ENCODE assay signal across 8 mouse cellular contexts in the genomic region with DNA sequence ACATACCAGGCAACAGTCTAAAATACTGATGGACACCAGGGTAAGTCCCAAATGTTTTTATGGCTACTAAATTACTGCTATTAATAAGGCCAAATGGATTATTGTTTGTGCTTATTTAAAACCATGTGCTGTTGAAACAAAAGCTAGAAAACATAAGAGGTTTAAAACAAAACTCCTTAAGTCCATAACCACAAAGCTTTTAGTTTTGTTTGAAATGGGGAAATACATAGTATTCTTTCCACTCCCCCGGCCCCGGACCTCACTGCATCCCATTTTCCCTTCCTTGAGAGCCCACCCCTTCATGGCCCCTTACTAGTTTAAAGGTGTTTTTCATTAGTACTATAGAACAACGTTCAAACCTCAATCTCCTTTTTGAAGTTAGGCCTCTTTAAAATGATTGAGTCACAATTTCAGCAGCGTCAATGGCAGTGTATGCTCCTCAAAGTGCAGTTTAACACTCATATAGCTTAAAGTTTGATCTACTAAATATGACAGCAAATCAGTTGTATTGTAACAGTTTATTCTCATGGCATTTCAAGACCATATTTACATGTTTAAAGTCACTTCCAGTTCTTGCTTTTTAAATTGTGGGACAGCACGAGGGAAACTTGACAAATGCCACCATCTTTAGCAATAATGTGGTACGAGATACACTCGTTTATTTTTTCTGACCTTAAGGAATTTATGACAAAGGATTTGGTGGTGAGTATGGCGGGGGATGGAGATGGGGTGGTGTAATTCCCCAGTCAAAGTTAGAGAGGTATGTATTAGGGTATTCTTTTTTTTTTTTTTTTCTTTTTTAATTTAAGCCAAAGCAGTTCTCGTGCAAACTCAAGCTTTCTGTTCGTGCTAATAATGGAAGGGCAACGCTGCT. TPM values are rescaled to one million over a fixed set of nuclear protein-coding genes. Genes with fewer than 3 reads are reported as not detected.
DNase-seq lines count a peak whose midpoint lies in the region; ATAC-seq and TF ChIP-seq lines count a peak whose summit lies in the region.

No protein-coding gene starts in this region.

- WGBS in heart, adult 2 months = 10% methylated on average over 11 of the region's 11 CpGs
- WGBS in forebrain, embryonic 14.5 days = 5% methylated on average over 11 of the region's 11 CpGs
- WGBS in liver, postnatal 0 days (ENCODE audit: insufficient replicate concordance) = 4% methylated on average over 11 of the region's 11 CpGs

- H3K27me3 ChIP-seq in heart, adult 2 months (ENCODE audit: control insufficient read depth, insufficient read depth, low read length) = no peaks in the 10 kb centered on the region
- no peaks in the 10 kb centered on the region for H3K27me3 ChIP-seq in forebrain, embryonic 14.5 days (replicated peaks; ENCODE audit: control insufficient read depth, insufficient read depth, low read length)
- H3K27me3 ChIP-seq in liver, postnatal 0 days (ENCODE audit: insufficient read depth, low read length) = no peaks in the 10 kb centered on the region

- no peak for TF ChIP-seq CTCF in heart, adult 2 months (IDR thresholded peaks at IDR 0.05)
- TF ChIP-seq CTCF in liver, postnatal 0 days (IDR thresholded peaks at IDR 0.05; ENCODE audit: low read depth) = no peak

- peaks cover 2% of the 10 kb centered on the region for H3K36me3 ChIP-seq in heart, adult 2 months (ENCODE audit: control insufficient read depth, insufficient read depth, low read length)
- no peaks in the 10 kb centered on the region for H3K36me3 ChIP-seq in forebrain, embryonic 14.5 days (ENCODE audit: control insufficient read depth, insufficient read depth, low read length)
- H3K36me3 ChIP-seq in liver, postnatal 0 days (replicated peaks; ENCODE audit: insufficient read depth, low read length) = no peaks in the 10 kb centered on the region

- peak overlapping the region; percentile 63 for H3K4me2 ChIP-seq in forebrain, embryonic 14.5 days (ENCODE audit: low read length)
- H3K4me2 ChIP-seq in liver, postnatal 0 days (ENCODE audit: low read depth, low read length) = peak overlapping the region; percentile 92

- DNase-seq in heart, adult 2 months = no peak
- no peak for DNase-seq in heart, postnatal 36 days
- DNase-seq in CD4-positive helper T cell, adult 2 months (ENCODE audit: low read depth, low spot score) = peak; percentile 12
- DNase-seq in forebrain, embryonic 14.5 days (ENCODE audit: low spot score) = no peak
- DNase-seq in liver, postnatal 0 days = no peak
- no peak for DNase-seq in gastrocnemius, postnatal 14 days
- DNase-seq in spleen, postnatal 36 days (ENCODE audit: low spot score in 2 of 2) = no peak
- no peak for DNase-seq in thymus, adult 18-20 months

- H3K9me3 ChIP-seq in forebrain, embryonic 14.5 days (replicated peaks; ENCODE audit: control insufficient read depth, low read length) = no peaks in the 10 kb centered on the region
- H3K9me3 ChIP-seq in liver, postnatal 0 days (ENCODE audit: low read length) = no peaks in the 10 kb centered on the region

- H3K4me1 ChIP-seq in heart, adult 2 months (ENCODE audit: control insufficient read depth, insufficient read depth, low read length) = no peaks in the 10 kb centered on the region; the same call in none of the 2 replicates
- H3K4me1 ChIP-seq in forebrain, embryonic 14.5 days (ENCODE audit: control insufficient read depth, insufficient read depth, low read length) = peaks cover 8% of the 10 kb centered on the region; the same call in 1 of the 2 replicates
- peaks cover 24% of the 10 kb centered on the region for H3K4me1 ChIP-seq in liver, postnatal 0 days (ENCODE audit: insufficient read depth)

- H3K79me2 ChIP-seq in heart, adult 2 months (replicated peaks; ENCODE audit: control insufficient read depth, insufficient read depth, low read length) = no peaks in the 10 kb centered on the region; the same call in 1 of the 2 replicates

- no peak for ATAC-seq in forebrain, embryonic 14.5 days
- no peak for ATAC-seq in liver, postnatal 0 days

- no peak for TF ChIP-seq POLR2A in heart, adult 2 months (IDR thresholded peaks at IDR 0.05; ENCODE audit: insufficient read depth, low read depth, low read length)

- no peak for TF ChIP-seq EP300 in heart, adult 2 months (IDR thresholded peaks at IDR 0.05; ENCODE audit: insufficient read depth, low read depth, low read length)
- no peak for TF ChIP-seq EP300 in liver, postnatal 0 days (IDR thresholded peaks at IDR 0.05; ENCODE audit: low read depth)

- intact Hi-C loops in heart, adult 2 months (cut with DNase I) = loop anchor here (5.0 kb wide), 2 partner anchors 343 to 408 kb away; partner anchors contain the start of genes Aimp1 and Tbck
- intact Hi-C loops in heart, postnatal 36 days (cut with DNase I) = loop anchor here (5.0 to 10.0 kb wide), 2 partner anchors 343 to 406 kb away; partner anchors contain the start of genes Aimp1 and Tbck
- intact Hi-C loops in gastrocnemius, postnatal 14 days (cut with DNase I; ENCODE audit: low total_unique reads) = loop anchor here (10.0 kb wide), 1 partner anchor 346 kb away; no protein-coding TSS in a partner anchor

- H3K9ac ChIP-seq in heart, adult 2 months (ENCODE audit: low read depth, low read length) = peak overlapping the region; percentile 80
- peak overlapping the region; percentile 95 for H3K9ac ChIP-seq in forebrain, embryonic 14.5 days (ENCODE audit: low read length)
- H3K9ac ChIP-seq in liver, postnatal 0 days (replicated peaks) = peak overlapping the region; percentile 84

- H3K4me3 ChIP-seq in heart, adult 2 months = peak overlapping the region; percentile 62
- peak overlapping the region; percentile 98 for H3K4me3 ChIP-seq in forebrain, embryonic 14.5 days (ENCODE audit: low read depth, low read length)
- H3K4me3 ChIP-seq in liver, postnatal 0 days (ENCODE audit: low read depth, low read length) = peak overlapping the region; percentile 90

- no peak overlapping the region; the same call in 1 of the 2 replicates for H3K27ac ChIP-seq in heart, adult 2 months
- peak overlapping the region; percentile 97; the same call in 1 of the 2 replicates for H3K27ac ChIP-seq in forebrain, embryonic 14.5 days (ENCODE audit: low read depth, low read length)
- peak overlapping the region; percentile 92 for H3K27ac ChIP-seq in liver, postnatal 0 days (ENCODE audit: low read depth)

RNA-seq across cellular contexts. Expression of gene Ints12, which starts 1.2 kb away (rescaled TPM):
- total RNA-seq in heart, adult 2 months (2021) = 1 to 10 TPM; 6.8 to 8.5 TPM
- 4.6 and 8.5 TPM in 2 replicates for polyA plus RNA-seq in heart, adult 2 months (2012; rRNA removed)
- 1 to 10 TPM; 7.6 to 8.4 TPM for total RNA-seq in heart, postnatal 36 days (2021)
- polyA plus RNA-seq in forebrain, embryonic 14.5 days (2014; fragmentation: Nextera tagmentation; extraction: Ambion mirVana) = 21.0 TPM in 2 replicates
- 7.9 and 9.0 TPM in 2 replicates for polyA plus RNA-seq in liver, postnatal 0 days (2015; fragmentation: Nextera tagmentation; extraction: Ambion mirVana)
- 1 to 10 TPM; 5.9 to 6.7 TPM for total RNA-seq in gastrocnemius, postnatal 14 days (2021)

RNA-seq across cellular contexts. Expression of gene Gstcd, which starts 1.3 kb away (rescaled TPM):
- 1 to 10 TPM; 2.6 to 2.9 TPM for total RNA-seq in heart, adult 2 months (2021)
- polyA plus RNA-seq in heart, adult 2 months (2012; rRNA removed) = 0.72 and 1.4 TPM in 2 replicates
- 1 to 10 TPM; 1.9 to 2.6 TPM for total RNA-seq in heart, postnatal 36 days (2021)
- polyA plus RNA-seq in forebrain, embryonic 14.5 days (2014; fragmentation: Nextera tagmentation; extraction: Ambion mirVana) = 4.9 and 5.2 TPM in 2 replicates
- polyA plus RNA-seq in liver, postnatal 0 days (2015; fragmentation: Nextera tagmentation; extraction: Ambion mirVana) = 1.4 and 1.6 TPM in 2 replicates
- 1 to 10 TPM; 3.3 to 3.4 TPM for total RNA-seq in gastrocnemius, postnatal 14 days (2021)
